In genomic region chr19:44069121-44069913, GRCm38 (mm10) we compare ENCODE assay signal across 1 mouse cellular context.
TF ChIP-seq lines count a peak whose summit lies in the region.

Erlin1 (minus strand) TSS chr19:44069785.

TF ChIP-seq in MEL, 35 proteins besides CTCF, POLR2A, EP300 and RAD21 (continued from another document):
- no peak for TF ChIP-seq JUND (IDR thresholded peaks at IDR 0.05; ENCODE audit: low read depth, low read length)
- TF ChIP-seq SMC3 (IDR thresholded peaks at IDR 0.05; ENCODE audit: low read depth, low read length) = no peak
- TF ChIP-seq KAT2A (conservative IDR thresholded peaks at IDR 0.05; ENCODE audit: low read depth, low read length) = no peak; the same call in 1 of the 2 replicates
- peak; percentile 96 for TF ChIP-seq MXI1 (IDR thresholded peaks at IDR 0.05; ENCODE audit: low read depth, low read length)
- peak; percentile 38; the same call in 1 of the 2 replicates for TF ChIP-seq ELF1 (IDR thresholded peaks at IDR 0.05; ENCODE audit: low read depth, low read length)
- TF ChIP-seq ZNF384 (IDR thresholded peaks at IDR 0.05; ENCODE audit: low read depth, low read length) = no peak
- TF ChIP-seq GATA1 (IDR thresholded peaks at IDR 0.05; ENCODE audit: low read depth, low read length) = no peak
